Comparison of ENCODE assay signal across 8 mouse cellular contexts in the genomic region with DNA sequence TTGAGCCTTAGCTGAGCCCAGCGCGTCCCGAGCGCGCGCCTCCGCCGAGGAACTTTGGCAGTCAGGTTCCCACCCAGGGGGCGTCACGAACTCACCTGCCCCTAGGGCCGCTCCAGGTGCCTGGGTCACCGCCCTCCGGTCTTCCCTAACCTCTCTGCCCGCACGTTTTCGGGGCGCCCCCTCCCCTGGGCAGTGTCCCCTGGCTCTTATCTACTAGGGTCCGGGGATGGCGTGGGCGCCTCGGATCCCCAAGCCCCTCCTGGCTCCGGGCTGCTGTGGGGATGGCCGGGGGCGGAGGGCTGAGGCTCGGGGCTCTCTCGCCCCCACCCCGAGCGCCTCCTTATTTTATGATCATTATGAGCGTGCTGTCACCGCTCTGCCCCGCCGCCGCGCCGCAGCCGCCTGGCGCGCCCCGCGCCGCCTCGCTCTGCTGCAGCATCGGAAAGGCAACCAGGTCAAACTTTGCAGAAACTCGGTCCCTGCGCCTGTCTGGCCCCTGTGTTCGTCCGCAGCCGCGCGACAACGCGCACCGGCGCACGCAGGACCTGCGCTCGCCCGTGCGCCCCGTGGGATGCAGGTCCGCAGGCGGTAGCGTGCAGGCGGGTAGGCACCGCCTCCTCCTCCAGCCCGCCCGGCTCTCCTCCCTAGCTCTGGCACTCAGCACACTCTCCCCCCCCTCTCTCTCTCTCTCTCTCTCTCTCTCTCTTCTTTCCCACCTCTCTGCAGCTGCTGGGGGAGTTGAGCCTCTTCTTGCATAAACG. TPM values are rescaled to one million over a fixed set of nuclear protein-coding genes. Genes with fewer than 3 reads are reported as not detected.
DNase-seq lines count a peak whose midpoint lies in the region; ATAC-seq and TF ChIP-seq lines count a peak whose summit lies in the region.

A gene (minus strand): TSS at position 747 of the 761 bp plus-strand sequence.

- H3K27me3 ChIP-seq in forebrain, embryonic 13.5 days = peaks cover 86% of the 10 kb centered on the region
- H3K27me3 ChIP-seq in liver, embryonic 13.5 days = peaks cover 26% of the 10 kb centered on the region

- H3K36me3 ChIP-seq in forebrain, embryonic 13.5 days (ENCODE audit: poor library complexity, severe bottlenecking) = no peaks in the 10 kb centered on the region
- H3K36me3 ChIP-seq in liver, embryonic 13.5 days = peaks cover 12% of the 10 kb centered on the region

- H3K27ac ChIP-seq in bone marrow macrophage, adult 2 months (ENCODE audit: insufficient read depth, low read depth, low read length) = peak within 1 kb of the TSS; percentile 96
- H3K27ac ChIP-seq in forebrain, embryonic 13.5 days = no peak within 1 kb of the TSS
- H3K27ac ChIP-seq in liver, embryonic 13.5 days = peak within 1 kb of the TSS; percentile 98
- H3K27ac ChIP-seq in olfactory bulb, adult 2 months (ENCODE audit: insufficient read depth, low read depth, low read length) = no peak within 1 kb of the TSS

- peak within 1 kb of the TSS; percentile 65 for H3K9ac ChIP-seq in forebrain, embryonic 13.5 days
- H3K9ac ChIP-seq in liver, embryonic 13.5 days = peak within 1 kb of the TSS; percentile 94

- H3K4me3 ChIP-seq in bone marrow macrophage, adult 2 months (ENCODE audit: insufficient read depth, low read length) = peak within 1 kb of the TSS; percentile 90
- peak within 1 kb of the TSS; percentile 63 for H3K4me3 ChIP-seq in forebrain, embryonic 13.5 days
- peak within 1 kb of the TSS; percentile 85 for H3K4me3 ChIP-seq in liver, embryonic 13.5 days (replicated peaks)
- H3K4me3 ChIP-seq in olfactory bulb, adult 2 months (ENCODE audit: insufficient read depth, low read depth, low read length) = peak within 1 kb of the TSS; percentile 91

- no peak for TF ChIP-seq CTCF in bone marrow macrophage, adult 2 months (IDR thresholded peaks at IDR 0.05; ENCODE audit: low read depth, low read length)
- TF ChIP-seq CTCF in olfactory bulb, adult 2 months (IDR thresholded peaks at IDR 0.05; ENCODE audit: insufficient read depth, low read depth, low read length) = no peak

- TF ChIP-seq POLR2A in bone marrow macrophage, adult 2 months (IDR thresholded peaks at IDR 0.05; ENCODE audit: borderline replicate concordance, low read depth, low read length) = no peak
- no peak; the same call in 1 of the 2 replicates for TF ChIP-seq POLR2A in olfactory bulb, adult 2 months (IDR thresholded peaks at IDR 0.05; ENCODE audit: insufficient read depth, low read depth, low read length)

- H3K4me1 ChIP-seq in bone marrow macrophage, adult 2 months (ENCODE audit: control insufficient read depth, insufficient read depth, low read length) = peaks cover 21% of the 10 kb centered on the region
- peaks cover 26% of the 10 kb centered on the region for H3K4me1 ChIP-seq in forebrain, embryonic 13.5 days
- peaks cover 86% of the 10 kb centered on the region for H3K4me1 ChIP-seq in liver, embryonic 13.5 days (replicated peaks)
- peaks cover 19% of the 10 kb centered on the region for H3K4me1 ChIP-seq in olfactory bulb, adult 2 months (ENCODE audit: control insufficient read depth, insufficient read depth, low read length)

- WGBS in forebrain, embryonic 13.5 days = 0% methylated on average over 56 of the region's 68 CpGs
- under 1% methylated on average over 66 of the region's 68 CpGs for WGBS in liver, embryonic 13.5 days (ENCODE audit: insufficient replicate concordance)
- under 1% methylated on average over 67 of the region's 68 CpGs for WGBS in olfactory bulb, adult 2 months

- peak; percentile 86 for ATAC-seq in forebrain, embryonic 13.5 days
- ATAC-seq in liver, embryonic 13.5 days (ENCODE audit: low read depth) = peak; percentile 55

- H3K4me2 ChIP-seq in forebrain, embryonic 13.5 days = peak within 1 kb of the TSS; percentile 98
- peak within 1 kb of the TSS; percentile 100 for H3K4me2 ChIP-seq in liver, embryonic 13.5 days

- H3K9me3 ChIP-seq in forebrain, embryonic 13.5 days (replicated peaks) = no peaks in the 10 kb centered on the region
- no peaks in the 10 kb centered on the region for H3K9me3 ChIP-seq in liver, embryonic 13.5 days (replicated peaks)

- DNase-seq in cerebellum, adult 11 months = peak; percentile 31
- no peak for DNase-seq in cerebellum, adult 9-11 months
- peak; percentile 45 for DNase-seq in heart, postnatal 4 days
- peak; percentile 49 for DNase-seq in liver, embryonic 13.5 days
- DNase-seq in thymus, postnatal 36 days = peak; percentile 71 to 84

RNA-seq across cellular contexts. Expression of the gene that starts here (rescaled TPM):
- 13.1 and 16.5 TPM in 2 replicates for polyA plus RNA-seq in bone marrow macrophage, adult 2 months (2012; ENCODE audit: insufficient read depth, insufficient read length, missing spikeins)
- polyA plus RNA-seq in forebrain, embryonic 13.5 days (2015; fragmentation: Nextera tagmentation; extraction: Ambion mirVana) = 0.36 and 0.73 TPM in 2 replicates
- total RNA-seq in heart, postnatal 4 days (2021) = 10 to 100 TPM; 40.9 to 42.5 TPM
- 10.6 and 13.0 TPM in 2 replicates for polyA plus RNA-seq in liver, embryonic 13.5 days (2015; fragmentation: Nextera tagmentation; extraction: Ambion mirVana)
- not detected in 2 replicates for polyA plus RNA-seq in olfactory bulb, adult 2 months (2012; ENCODE audit: insufficient read depth, insufficient read length, low replicate concordance, missing spikeins)

Comparison
In these comparisons a context has a peak if more than half of its experiments do, and no peak if none do; other contexts are left out.
1. Peak in ATAC-seq, H3K4me3 ChIP-seq, H3K9ac ChIP-seq and H3K4me2 ChIP-seq in forebrain, embryonic 13.5 days; RNA of the gene not detected or under 1 TPM.
2. H3K27ac ChIP-seq: peak in bone marrow macrophage, adult 2 months (single experiment) and liver, embryonic 13.5 days (single experiment); none in forebrain, embryonic 13.5 days (single experiment) and olfactory bulb, adult 2 months (single experiment).
3. Peak in every context shown above with its lines, with median percentiles within 50 percentile points of each other: H3K4me3 ChIP-seq.